ENCODE assay signal across 10 mouse cellular contexts in the genomic region with DNA sequence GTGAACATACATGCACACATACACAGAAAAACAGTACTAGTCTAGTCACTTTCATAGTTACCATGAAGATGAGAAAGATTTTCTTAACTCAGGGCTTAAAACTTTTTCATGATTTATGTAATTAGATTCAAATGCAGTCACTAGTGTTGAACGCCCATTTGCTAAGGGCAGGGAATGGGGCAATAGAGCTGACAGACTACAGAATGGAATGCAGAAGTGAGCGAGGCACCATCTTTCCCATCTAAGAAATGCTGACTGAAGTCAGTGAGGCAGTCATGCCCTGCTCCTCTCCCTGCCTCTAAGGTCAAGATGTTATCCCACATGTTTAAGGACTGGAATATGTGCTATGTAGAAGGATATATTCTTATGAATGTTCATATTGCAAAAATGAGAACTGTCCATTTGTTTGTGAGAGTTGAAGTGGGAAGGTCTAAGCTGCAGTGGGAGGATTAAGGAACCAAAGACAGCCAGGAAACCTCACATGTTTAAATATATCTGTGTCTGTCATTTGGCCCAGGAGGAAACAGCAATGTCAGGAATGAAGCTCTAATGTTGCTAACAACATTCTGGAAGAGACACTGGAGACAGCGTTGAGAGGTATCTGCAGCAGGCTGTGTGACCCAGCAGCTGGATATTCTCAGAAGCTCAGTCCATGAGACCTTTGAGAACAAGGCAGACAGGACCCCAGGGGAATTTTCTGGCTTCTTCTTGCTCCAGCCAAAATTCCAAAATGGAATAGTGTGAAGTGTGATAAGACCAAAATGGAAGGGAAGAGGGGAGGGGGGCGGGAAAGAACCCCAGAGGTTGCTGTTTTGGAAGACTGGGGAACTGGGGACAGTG.
DNase-seq lines count a peak whose midpoint lies in the region; ATAC-seq lines count a peak whose summit lies in the region.
"Had no signal": no experiment of that assay in that cellular context is flagged by ENCODE, and none has a peak within 500 bp of the region (broad histone marks: within the 10 kb centered on the region; RNA-seq: fewer than 3 reads in every experiment).

No protein-coding gene starts in this region.

- H3K4me1 ChIP-seq in brown adipose tissue, adult 24 weeks (ENCODE audit: control insufficient read depth, insufficient read depth, insufficient read length, low read length), result no peaks in the 10 kb centered on the region
- H3K4me1 ChIP-seq in kidney, embryonic 15.5 days, result no peaks in the 10 kb centered on the region
- H3K4me1 ChIP-seq: neural tube, embryonic 12.5 days had no signal

- no peak overlapping the region for H3K9ac ChIP-seq in kidney, embryonic 15.5 days
- H3K9ac ChIP-seq: liver, embryonic 14.5 days; neural tube, embryonic 12.5 days had no signal

- no peaks in the 10 kb centered on the region for H3K9me3 ChIP-seq in kidney, embryonic 15.5 days (replicated peaks)
- H3K9me3 ChIP-seq: G1E; neural tube, embryonic 12.5 days had no signal

- DNase-seq in heart, adult 8-10 months (ENCODE audit: low spot score), result peak; percentile 79
- DNase-seq in lung, postnatal 36 days, result peak; percentile 74
- no peak for DNase-seq in ovary, adult 18-20 months (ENCODE audit: low spot score)
- DNase-seq in gastrocnemius, postnatal 25 days, result no peak
- no peak for DNase-seq in left cerebral cortex, adult 11 months (ENCODE audit: low spot score)

- no peaks in the 10 kb centered on the region for H3K36me3 ChIP-seq in kidney, embryonic 15.5 days
- H3K36me3 ChIP-seq: G1E; neural tube, embryonic 12.5 days had no signal

- H3K27ac ChIP-seq in brown adipose tissue, adult 24 weeks (replicated peaks; ENCODE audit: low read depth, low read length), result peak overlapping the region; percentile 27; the same call in 1 of the 2 replicates
- H3K27ac ChIP-seq in kidney, embryonic 15.5 days, result peak overlapping the region; percentile 4; the same call in 1 of the 2 replicates
- H3K27ac ChIP-seq: liver, embryonic 14.5 days; neural tube, embryonic 12.5 days had no signal

- H3K4me2 ChIP-seq in kidney, embryonic 15.5 days, result no peak overlapping the region
- H3K4me2 ChIP-seq: neural tube, embryonic 12.5 days had no signal

- peak; percentile 79 for ATAC-seq in kidney, embryonic 15.5 days (replicated peaks; ENCODE audit: low FRiP score)

- 59% methylated on average over 4 of the region's 4 CpGs for WGBS in kidney, embryonic 15.5 days

- H3K27me3 ChIP-seq in kidney, embryonic 15.5 days, result no peaks in the 10 kb centered on the region
- H3K27me3 ChIP-seq: neural tube, embryonic 12.5 days had no signal

- no peak overlapping the region for H3K4me3 ChIP-seq in brown adipose tissue, adult 24 weeks (ENCODE audit: insufficient read depth, low read depth, low read length)
- H3K4me3 ChIP-seq in kidney, embryonic 15.5 days (replicated peaks), result no peak overlapping the region
- H3K4me3 ChIP-seq: neural tube, embryonic 12.5 days had no signal

Comparison
In these comparisons a context has a peak if more than half of its experiments do, and no peak if none do; other contexts are left out.
1. DNase-seq: peak in heart, adult 8-10 months (single experiment) and lung, postnatal 36 days (single experiment); none in ovary, adult 18-20 months (single experiment), gastrocnemius, postnatal 25 days (single experiment) and left cerebral cortex, adult 11 months (single experiment).